Mouse (Mus musculus): Measurements from ENCODE around the gene Oxct2b. TPM values are rescaled to one million over a fixed set of nuclear protein-coding genes. Genes with fewer than 3 reads are reported as not detected.

Oxct2b gene
- total and polyA plus RNA-seq, 3 experiments: not detected

- Histone ChIP-seq H3K9me3 (replicated peaks; ENCODE audit: low read length) (no peaks in the 10 kb centered on the region), H3K27me3 (replicated peaks) (no peaks in the 10 kb centered on the region), H3K79me2 (replicated peaks; ENCODE audit: control insufficient read depth, extremely low read depth, insufficient read depth, poor library complexity, severe bottlenecking) (no peaks in the 10 kb centered on the region), H3K4me3 (replicated peaks in 1 of 3; ENCODE audit: low read depth in 2 of 3, low read length in 2 of 3, poor library complexity in 1 of 3) (no peak overlapping the region), H3K4me2 (ENCODE audit: insufficient read depth, low read depth, poor library complexity, severe bottlenecking) (no peak overlapping the region), H3K27ac (ENCODE audit: insufficient read depth, low read depth) (no peak overlapping the region), H3K9ac (ENCODE audit: insufficient read depth, low read depth) (no peak overlapping the region), H3K36me3 (replicated peaks in 1 of 2; ENCODE audit: control insufficient read depth in 1 of 2, insufficient read depth in 1 of 2, low read length in 1 of 2) (no peaks in the 10 kb centered on the region), H3K4me1 (ENCODE audit: control insufficient read depth in 1 of 2, insufficient read depth in 2 of 2) (0 out of 4 replicates have a peak, but pooled peaks cover 0 to 4% of the 10 kb centered on the region in 2 experiments)
- no peak for DNase-seq (ENCODE audit: extremely low read depth)
- dilution Hi-C loops (cut with MboI; ENCODE audit: extremely low pct_ligation_motif_present, extremely low pct_unique_long_range_greater_than_20kb, low sequenced_read_pairs) (no loop called here), in situ Hi-C loops (cut with MboI; ENCODE audit: low pct_ligation_motif_present, low pct_unique_long_range_greater_than_20kb, low sequenced_read_pairs) (loop anchor here (10.0 kb wide), 1 partner anchor 282 kb away; no protein-coding TSS in a partner anchor)
- TF ChIP-seq RAD21 (IDR thresholded peaks at IDR 0.05; ENCODE audit: low read depth, low read length) (no peak), CTCF (conservative IDR thresholded peaks at IDR 0.05 in 1 of 2, IDR thresholded peaks at IDR 0.05 in 1 of 2; ENCODE audit: low read depth in 2 of 2, low read length in 2 of 2) (peak in 1 of 2 experiments; percentile 31; a peak in 2 of 4 replicates), BHLHE40 (IDR thresholded peaks at IDR 0.05; ENCODE audit: low read depth, low read length) (no peak)
These were observed 29.7 kb upstream of the Oxct2b start for GRCm38 (mm10) chr4:123086381-123086780.

GRCm38 (mm10) chr4:123092621-123093020 is 23.4 kb upstream of the Oxct2b start:
- H3K9ac ChIP-seq (ENCODE audit: insufficient read depth, low read depth): no peak overlapping the region
- H3K4me1 ChIP-seq (ENCODE audit: control insufficient read depth in 1 of 2, insufficient read depth in 2 of 2): no peaks in the 10 kb centered on the region
- H3K27me3 ChIP-seq (replicated peaks): no peaks in the 10 kb centered on the region
- H3K4me2 ChIP-seq (ENCODE audit: insufficient read depth, low read depth, poor library complexity, severe bottlenecking): no peak overlapping the region
- H3K27ac ChIP-seq (ENCODE audit: insufficient read depth, low read depth): no peak overlapping the region
- H3K79me2 ChIP-seq (replicated peaks; ENCODE audit: control insufficient read depth, extremely low read depth, insufficient read depth, poor library complexity, severe bottlenecking): no peaks in the 10 kb centered on the region
- TF ChIP-seq ZMIZ1 (IDR thresholded peaks at IDR 0.05; ENCODE audit: low read depth, low read length): no peak
- no peak for TF ChIP-seq MXI1 (IDR thresholded peaks at IDR 0.05; ENCODE audit: low read depth, low read length)
- no peak for TF ChIP-seq ETS1 (conservative IDR thresholded peaks at IDR 0.05; ENCODE audit: low read depth, low read length)
- no peak for TF ChIP-seq MAX (IDR thresholded peaks at IDR 0.05; ENCODE audit: low read length)
- no peak for TF ChIP-seq BHLHE40 (IDR thresholded peaks at IDR 0.05; ENCODE audit: low read depth, low read length)
- TF ChIP-seq IRF4 (IDR thresholded peaks at IDR 0.05; ENCODE audit: low read depth, low read length): no peak
- TF ChIP-seq PAX5 (IDR thresholded peaks at IDR 0.05; ENCODE audit: low read length): no peak
- TF ChIP-seq E2F4 (IDR thresholded peaks at IDR 0.05; ENCODE audit: insufficient replicate concordance, low read depth, low read length): no peak
- no peak for TF ChIP-seq CHD2 (IDR thresholded peaks at IDR 0.05; ENCODE audit: low read length)
- no peak for TF ChIP-seq POLR2AphosphoS2 (IDR thresholded peaks at IDR 0.05; ENCODE audit: low read depth, low read length)
- no peak for TF ChIP-seq JUN (IDR thresholded peaks at IDR 0.05; ENCODE audit: insufficient read depth, low read depth, low read length)
- no peak for TF ChIP-seq KAT2A (IDR thresholded peaks at IDR 0.05; ENCODE audit: insufficient replicate concordance, low read length)
- TF ChIP-seq ZKSCAN1 (IDR thresholded peaks at IDR 0.05; ENCODE audit: borderline replicate concordance, low read depth, low read length): no peak
- TF ChIP-seq MAFK (IDR thresholded peaks at IDR 0.05; ENCODE audit: insufficient replicate concordance, low read length): no peak
- TF ChIP-seq EP300 (IDR thresholded peaks at IDR 0.05; ENCODE audit: low read length): no peak
- TF ChIP-seq SIN3A (IDR thresholded peaks at IDR 0.05; ENCODE audit: low read length): no peak
- TF ChIP-seq USF1 (IDR thresholded peaks at IDR 0.05; ENCODE audit: low read depth, low read length): no peak
- TF ChIP-seq RCOR1 (conservative IDR thresholded peaks at IDR 0.05; ENCODE audit: low read depth, low read length): no peak
- no peak for TF ChIP-seq MYC (IDR thresholded peaks at IDR 0.05; ENCODE audit: low read depth, low read length)
- no peak for TF ChIP-seq UBTF (IDR thresholded peaks at IDR 0.05; ENCODE audit: low read depth, low read length)
- in situ Hi-C loops (cut with MboI; ENCODE audit: low pct_ligation_motif_present, low pct_unique_long_range_greater_than_20kb, low sequenced_read_pairs) (no loop called here), dilution Hi-C loops (cut with MboI; ENCODE audit: extremely low pct_ligation_motif_present, extremely low pct_unique_long_range_greater_than_20kb, low sequenced_read_pairs) (no loop called here)
- no peak overlapping the region for H3K4me3 ChIP-seq (replicated peaks in 1 of 3; ENCODE audit: low read depth in 2 of 3, low read length in 2 of 3, poor library complexity in 1 of 3)
- no peaks in the 10 kb centered on the region for H3K9me3 ChIP-seq (replicated peaks; ENCODE audit: low read length)
- no peaks in the 10 kb centered on the region for H3K36me3 ChIP-seq (replicated peaks in 1 of 2; ENCODE audit: control insufficient read depth in 1 of 2, insufficient read depth in 1 of 2, low read length in 1 of 2)
- DNase-seq (ENCODE audit: extremely low read depth): no peak

All from CH12.LX (cell line).